Mouse (Mus musculus): ENCODE data around the gene Pak1ip1. TPM values are rescaled to one million over a fixed set of nuclear protein-coding genes. Genes with fewer than 3 reads are reported as not detected.

The Pak1ip1 gene
- polyA plus RNA-seq, 1 experiment from 2014 or later: 53.4 TPM

GRCm38 (mm10) chr13:41047280-41047679 is 46.5 kb downstream of the Pak1ip1 start:
- Histone ChIP-seq H3K36me3 (ENCODE audit: control insufficient read depth, insufficient read depth) (no peaks in the 10 kb centered on the region), H3K4me3 (ENCODE audit: low read length) (no peak overlapping the region), H3K27ac (ENCODE audit: low read length) (no peak overlapping the region), H3K4me2 (ENCODE audit: low read depth, low read length) (no peak overlapping the region), H3K27me3 (ENCODE audit: control insufficient read depth, insufficient read depth, low read length) (no peaks in the 10 kb centered on the region), H3K9ac (ENCODE audit: low read length) (no peak overlapping the region), H3K9me3 (replicated peaks; ENCODE audit: control insufficient read depth, low read length) (no peaks in the 10 kb centered on the region), H3K4me1 (ENCODE audit: control insufficient read depth, insufficient read depth, low read length) (no peaks in the 10 kb centered on the region)
- ATAC-seq (replicated peaks; ENCODE audit: extremely low read depth, insufficient read depth, low FRiP score): no peak
- 77% methylated on average over 6 of the region's 6 CpGs for WGBS

DNA sequence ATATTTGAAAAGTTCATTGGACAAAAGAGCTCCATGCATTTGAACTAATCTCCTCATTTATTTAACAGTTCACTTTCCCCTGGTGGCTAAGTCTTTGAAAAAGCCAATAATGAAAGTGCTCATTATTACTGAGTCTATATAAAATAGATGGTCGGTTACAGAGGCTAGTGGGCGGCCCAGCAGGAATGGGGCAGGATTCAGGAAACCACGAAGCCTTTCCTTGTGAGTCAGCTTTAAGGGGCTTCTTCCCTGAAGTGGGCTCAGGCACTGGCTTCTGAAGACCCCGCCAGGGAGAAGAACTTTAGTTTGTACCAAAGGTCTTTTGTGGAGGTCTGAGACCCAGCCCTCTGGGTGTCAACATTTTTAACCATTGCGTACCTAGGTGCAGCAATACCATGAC is 51.1 kb downstream of the Pak1ip1 start:
- H3K27me3 ChIP-seq (ENCODE audit: control insufficient read depth, insufficient read depth, low read length): no peaks in the 10 kb centered on the region
- WGBS: 74% methylated on average over 5 of the region's 5 CpGs

More for the DNA sequence above, 51.1 kb downstream of the Pak1ip1 start:
- no peaks in the 10 kb centered on the region for H3K4me1 ChIP-seq (ENCODE audit: control insufficient read depth, insufficient read depth, low read length)
- no peaks in the 10 kb centered on the region for H3K9me3 ChIP-seq (replicated peaks; ENCODE audit: control insufficient read depth, low read length)
- no peak for ATAC-seq (replicated peaks; ENCODE audit: extremely low read depth, insufficient read depth, low FRiP score)
- no peak overlapping the region for H3K4me3 ChIP-seq (ENCODE audit: low read length)
- no peaks in the 10 kb centered on the region for H3K36me3 ChIP-seq (ENCODE audit: control insufficient read depth, insufficient read depth)
- H3K4me2 ChIP-seq (ENCODE audit: low read depth, low read length): no peak overlapping the region
- no peak overlapping the region for H3K27ac ChIP-seq (ENCODE audit: low read length)
- no peak overlapping the region for H3K9ac ChIP-seq (ENCODE audit: low read length)

Other genes with a start within 250 kb of the Pak1ip1 start
- gene Gcnt2, start 141.3 kb upstream of the Pak1ip1 start, polyA plus RNA-seq (2015; fragmentation: Nextera tagmentation; extraction: Ambion mirVana): 4.2 and 5.0 TPM in 2 replicates
- 223 and 237 TPM in 2 replicates for gene Tmem14c, start 15.3 kb downstream of the Pak1ip1 start, polyA plus RNA-seq (2015; fragmentation: Nextera tagmentation; extraction: Ambion mirVana)
- 0.16 and 0.35 TPM in 2 replicates for gene Mak, start 78.7 kb downstream of the Pak1ip1 start, polyA plus RNA-seq (2015; fragmentation: Nextera tagmentation; extraction: Ambion mirVana)
- 0.21 TPM in 1 of 2 replicates, not detected in the other for gene Gcm2, start 110.0 kb downstream of the Pak1ip1 start, polyA plus RNA-seq (2015; fragmentation: Nextera tagmentation; extraction: Ambion mirVana)
- gene Sycp2l, start 113.3 kb downstream of the Pak1ip1 start, polyA plus RNA-seq (2015; fragmentation: Nextera tagmentation; extraction: Ambion mirVana): 0.09 TPM in 1 of 2 replicates, not detected in the other
- 0.45 and 0.56 TPM in 2 replicates for gene Elovl2, start 219.4 kb downstream of the Pak1ip1 start, polyA plus RNA-seq (2015; fragmentation: Nextera tagmentation; extraction: Ambion mirVana)
- 10.1 and 10.4 TPM in 2 replicates for gene Smim13, start 248.8 kb downstream of the Pak1ip1 start, polyA plus RNA-seq (2015; fragmentation: Nextera tagmentation; extraction: Ambion mirVana)

Data from heart, embryonic 16.5 days (tissue).